Mouse (Mus musculus): Measurements from ENCODE around the gene Atr. TPM values are rescaled to one million over a fixed set of nuclear protein-coding genes. Genes with fewer than 3 reads are reported as not detected.

The Atr gene
- total and polyA plus RNA-seq, 3 experiments = 2.0 to 7.5 (median 7.2) TPM

DNA sequence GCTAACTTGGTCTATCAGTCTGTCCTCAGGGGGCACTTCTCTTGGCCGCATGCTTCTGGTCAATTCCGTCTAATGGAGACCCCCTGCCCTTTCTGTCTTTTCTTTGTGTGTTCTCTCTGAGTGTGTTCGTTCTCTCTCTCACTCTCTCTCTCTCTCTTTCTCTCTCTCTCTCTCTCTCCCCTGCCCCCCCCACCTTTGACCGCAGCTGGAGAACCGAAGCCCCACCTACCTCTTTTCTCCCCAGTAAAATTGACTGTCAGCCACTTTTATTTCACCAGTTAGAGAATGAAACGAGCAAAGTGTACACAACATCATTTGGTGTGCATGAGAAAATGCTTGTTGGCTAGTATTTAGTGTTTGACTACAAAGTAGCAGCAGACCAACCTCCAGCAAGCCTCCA is 101.8 kb downstream of the Atr start:
- Histone ChIP-seq H3K9ac (ENCODE audit: low read depth, low read length) (no peak overlapping the region), H3K36me3 (ENCODE audit: control insufficient read depth, insufficient read depth, low read length) (peaks cover 3% of the 10 kb centered on the region), H3K27me3 (ENCODE audit: control insufficient read depth, insufficient read depth, low read length) (no peaks in the 10 kb centered on the region), H3K4me1 (ENCODE audit: control insufficient read depth, insufficient read depth, low read length) (no peaks in the 10 kb centered on the region; the same call in none of the 2 replicates), H3K79me2 (replicated peaks; ENCODE audit: control insufficient read depth, insufficient read depth, low read length) (peaks cover 9% of the 10 kb centered on the region), H3K27ac (no peak overlapping the region), H3K4me3 (no peak overlapping the region)
- TF ChIP-seq CTCF (IDR thresholded peaks at IDR 0.05) = no peak
- no peak for TF ChIP-seq EP300 (IDR thresholded peaks at IDR 0.05; ENCODE audit: insufficient read depth, low read depth, low read length)
- TF ChIP-seq POLR2A (IDR thresholded peaks at IDR 0.05; ENCODE audit: insufficient read depth, low read depth, low read length) = no peak
- intact Hi-C loops (cut with DNase I) = loop anchor here (5.0 to 10.0 kb wide), 3 partner anchors 236 to 516 kb away; partner anchors contain the start of genes Rnf7, Tfdp2 and U2surp
- 81% methylated on average over 6 of the region's 6 CpGs for WGBS
- no peak for DNase-seq

DNA sequence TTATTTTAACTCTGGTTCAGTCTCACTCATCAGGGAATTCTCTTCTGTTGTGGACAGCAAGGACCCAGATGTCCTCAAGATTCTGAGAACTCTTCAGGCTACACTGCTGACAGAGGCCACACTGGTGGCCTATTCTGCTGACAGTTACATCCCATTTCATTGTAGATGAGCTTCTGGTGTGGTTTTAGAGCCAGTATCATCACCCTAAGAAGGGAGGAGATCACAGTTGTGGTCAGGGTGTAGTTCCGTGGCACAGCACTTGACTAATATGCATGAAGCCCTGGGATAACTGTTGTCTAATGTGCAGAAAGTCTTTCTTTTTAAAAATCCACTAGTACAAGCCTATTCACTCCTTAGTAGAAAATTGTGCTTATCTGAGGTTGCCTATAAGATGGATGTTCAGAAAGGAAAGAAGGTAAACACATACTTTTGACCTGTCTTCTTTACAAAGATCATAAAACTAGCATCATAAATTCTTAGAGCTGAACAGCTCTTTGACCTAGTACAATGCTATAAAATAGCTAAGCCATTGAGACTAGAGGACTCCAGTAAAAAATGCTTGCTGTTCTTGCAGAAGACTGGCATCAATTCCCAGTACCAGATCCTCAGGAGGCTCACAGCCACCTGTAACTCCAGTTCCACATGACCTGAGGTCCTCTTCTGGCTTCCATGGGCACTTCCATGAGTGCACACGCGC is 102.5 kb downstream of the Atr start:
- H3K36me3 ChIP-seq (ENCODE audit: control insufficient read depth, insufficient read depth, low read length) = peaks cover 8% of the 10 kb centered on the region
- H3K79me2 ChIP-seq (replicated peaks; ENCODE audit: control insufficient read depth, insufficient read depth, low read length) = peaks cover 9% of the 10 kb centered on the region
- TF ChIP-seq POLR2A (IDR thresholded peaks at IDR 0.05; ENCODE audit: insufficient read depth, low read depth, low read length) (no peak), EP300 (IDR thresholded peaks at IDR 0.05; ENCODE audit: insufficient read depth, low read depth, low read length) (no peak), CTCF (IDR thresholded peaks at IDR 0.05) (no peak)
- no peak overlapping the region for H3K27ac ChIP-seq
- intact Hi-C loops (cut with DNase I) = loop anchor here (5.0 to 10.0 kb wide), 3 partner anchors 235 to 515 kb away; partner anchors contain the start of genes Rnf7, Tfdp2 and U2surp
- H3K4me3 ChIP-seq = no peak overlapping the region
- no peaks in the 10 kb centered on the region; the same call in none of the 2 replicates for H3K4me1 ChIP-seq (ENCODE audit: control insufficient read depth, insufficient read depth, low read length)
- DNase-seq = no peak
- H3K9ac ChIP-seq (ENCODE audit: low read depth, low read length) = no peak overlapping the region
- 95% methylated on average over 3 of the region's 3 CpGs for WGBS
- H3K27me3 ChIP-seq (ENCODE audit: control insufficient read depth, insufficient read depth, low read length) = no peaks in the 10 kb centered on the region

DNA sequence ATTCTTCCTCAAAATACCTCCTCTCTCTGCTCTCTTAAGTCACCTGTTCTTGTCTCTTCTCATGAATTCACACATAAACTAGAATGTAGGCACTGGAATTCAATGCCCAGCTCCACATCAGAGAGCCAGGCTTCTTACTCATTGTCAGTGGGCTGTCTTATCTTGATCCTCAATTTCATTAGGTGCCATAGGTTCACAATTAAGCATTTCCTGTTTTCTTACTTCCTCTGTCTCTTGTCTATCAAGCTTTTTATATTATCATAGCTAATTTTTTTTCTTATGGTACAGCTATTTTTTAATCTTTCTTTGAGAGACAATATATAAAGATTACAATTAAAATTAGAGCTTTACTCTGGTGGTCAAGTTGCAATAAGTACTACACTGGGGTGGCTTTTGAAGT is 103.7 kb downstream of the Atr start:
- Histone ChIP-seq H3K27me3 (ENCODE audit: control insufficient read depth, insufficient read depth, low read length) (no peaks in the 10 kb centered on the region), H3K27ac (no peak overlapping the region), H3K4me3 (no peak overlapping the region), H3K4me1 (ENCODE audit: control insufficient read depth, insufficient read depth, low read length) (no peaks in the 10 kb centered on the region; the same call in none of the 2 replicates), H3K9ac (ENCODE audit: low read depth, low read length) (no peak overlapping the region), H3K79me2 (replicated peaks; ENCODE audit: control insufficient read depth, insufficient read depth, low read length) (peaks cover 7% of the 10 kb centered on the region; the same call in 1 of the 2 replicates), H3K36me3 (ENCODE audit: control insufficient read depth, insufficient read depth, low read length) (peaks cover 8% of the 10 kb centered on the region)
- intact Hi-C loops (cut with DNase I) = no loop called here
- TF ChIP-seq POLR2A (IDR thresholded peaks at IDR 0.05; ENCODE audit: insufficient read depth, low read depth, low read length) (no peak), CTCF (IDR thresholded peaks at IDR 0.05) (no peak), EP300 (IDR thresholded peaks at IDR 0.05; ENCODE audit: insufficient read depth, low read depth, low read length) (no peak)
- DNase-seq = no peak

- intact Hi-C loops (cut with DNase I) = no loop called here
- Histone ChIP-seq H3K4me3 (no peak overlapping the region), H3K9ac (ENCODE audit: low read depth, low read length) (no peak overlapping the region), H3K27me3 (ENCODE audit: control insufficient read depth, insufficient read depth, low read length) (no peaks in the 10 kb centered on the region), H3K79me2 (replicated peaks; ENCODE audit: control insufficient read depth, insufficient read depth, low read length) (0 out of 2 replicates have a peak, but pooled peaks cover 2% of the 10 kb centered on the region), H3K4me1 (ENCODE audit: control insufficient read depth, insufficient read depth, low read length) (no peaks in the 10 kb centered on the region; the same call in none of the 2 replicates), H3K27ac (no peak overlapping the region), H3K36me3 (ENCODE audit: control insufficient read depth, insufficient read depth, low read length) (peaks cover 8% of the 10 kb centered on the region)
- 94% methylated on average over 13 of the region's 13 CpGs for WGBS
- no peak for DNase-seq
- TF ChIP-seq EP300 (IDR thresholded peaks at IDR 0.05; ENCODE audit: insufficient read depth, low read depth, low read length) (no peak), POLR2A (IDR thresholded peaks at IDR 0.05; ENCODE audit: insufficient read depth, low read depth, low read length) (no peak), CTCF (IDR thresholded peaks at IDR 0.05) (no peak)
Observed at GRCm38 (mm10) chr9:95964037-95964436, 106.6 kb downstream of the Atr start.

DNA sequence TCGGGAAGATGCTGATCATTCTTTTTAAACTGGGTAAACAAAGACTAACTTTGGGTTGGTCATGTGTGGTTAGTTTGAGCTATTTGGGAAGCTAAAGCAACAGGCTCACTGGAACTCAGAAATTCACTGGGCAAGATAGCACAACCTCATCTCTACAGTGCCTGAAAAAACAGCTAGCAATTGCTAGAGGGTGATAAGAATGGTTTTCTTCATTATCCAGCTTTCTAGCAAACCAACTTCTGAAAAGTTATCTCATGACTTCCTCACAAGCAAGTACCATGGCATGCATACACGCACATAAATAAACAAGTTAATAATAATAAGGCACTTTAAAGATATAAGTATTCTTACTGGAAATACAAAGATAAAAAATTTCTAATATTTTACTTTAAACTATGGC is 120.9 kb downstream of the Atr start:
- H3K79me2 ChIP-seq (replicated peaks; ENCODE audit: control insufficient read depth, insufficient read depth, low read length) = no peaks in the 10 kb centered on the region
- no peaks in the 10 kb centered on the region for H3K4me1 ChIP-seq (ENCODE audit: control insufficient read depth, insufficient read depth, low read length)
- DNase-seq = no peak
- TF ChIP-seq CTCF (IDR thresholded peaks at IDR 0.05) (no peak), POLR2A (IDR thresholded peaks at IDR 0.05; ENCODE audit: insufficient read depth, low read depth, low read length) (no peak), EP300 (IDR thresholded peaks at IDR 0.05; ENCODE audit: insufficient read depth, low read depth, low read length) (no peak)
- no peaks in the 10 kb centered on the region for H3K27me3 ChIP-seq (ENCODE audit: control insufficient read depth, insufficient read depth, low read length)
- peaks cover 5% of the 10 kb centered on the region for H3K36me3 ChIP-seq (ENCODE audit: control insufficient read depth, insufficient read depth, low read length)
- H3K9ac ChIP-seq (ENCODE audit: low read depth, low read length) = no peak overlapping the region
- no peak overlapping the region for H3K27ac ChIP-seq
- WGBS = 83% methylated on average over 2 of the region's 2 CpGs
- intact Hi-C loops (cut with DNase I) = loop anchor here (5.0 kb wide), 1 partner anchor 39 kb away; no protein-coding TSS in a partner anchor
- no peak overlapping the region for H3K4me3 ChIP-seq

DNA sequence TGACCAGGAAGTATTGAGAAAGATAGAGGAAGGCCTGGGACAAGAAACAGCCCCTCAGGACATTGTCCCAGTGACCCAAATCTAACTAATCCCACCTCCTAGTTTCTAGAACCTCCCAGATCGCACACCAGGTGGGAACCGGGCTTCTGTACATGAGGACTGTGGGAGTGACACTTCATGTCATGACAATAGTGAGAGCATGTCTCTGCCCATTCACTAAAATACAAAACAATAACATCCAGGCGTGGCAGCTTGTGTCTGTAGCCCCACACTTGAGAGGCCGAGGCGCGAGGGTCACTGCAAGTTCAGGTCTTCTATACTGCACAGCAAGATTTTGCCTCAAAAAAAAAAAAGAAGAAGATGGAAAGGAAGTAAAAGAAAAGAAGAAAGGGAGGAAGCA is 122.5 kb downstream of the Atr start:
- WGBS = 90% methylated on average over 6 of the region's 6 CpGs
- H3K27ac ChIP-seq = no peak overlapping the region
- H3K4me3 ChIP-seq = no peak overlapping the region
- intact Hi-C loops (cut with DNase I) = loop anchor here (5.0 kb wide), 1 partner anchor 37 kb away; no protein-coding TSS in a partner anchor
- TF ChIP-seq CTCF (IDR thresholded peaks at IDR 0.05) = no peak
- peaks cover 5% of the 10 kb centered on the region for H3K36me3 ChIP-seq (ENCODE audit: control insufficient read depth, insufficient read depth, low read length)
- no peaks in the 10 kb centered on the region for H3K4me1 ChIP-seq (ENCODE audit: control insufficient read depth, insufficient read depth, low read length)
- no peak overlapping the region for H3K9ac ChIP-seq (ENCODE audit: low read depth, low read length)
- no peaks in the 10 kb centered on the region for H3K27me3 ChIP-seq (ENCODE audit: control insufficient read depth, insufficient read depth, low read length)
- H3K79me2 ChIP-seq (replicated peaks; ENCODE audit: control insufficient read depth, insufficient read depth, low read length) = no peaks in the 10 kb centered on the region
- no peak for DNase-seq

Measured in heart, adult 2 months (tissue).